Mouse (Mus musculus) left cerebral cortex, adult 2 months (tissue): ENCODE data around the gene Dppa2. TPM values are rescaled to one million over a fixed set of nuclear protein-coding genes. Genes with fewer than 3 reads are reported as not detected.

Experiments used
- DNase-seq, 2 experiments: peaks; one replicate each; pipeline ENCODE4 v3.0.0; 2021 to 2022; ENCODE audit warnings: low spot score in 2 of 2, mixed read lengths in 1 of 2; ENCODE audit errors: extremely low spot score in 1 of 2
- H3K27ac ChIP-seq: fragments of 200-600 bp; 2 replicates; pipeline ENCODE4 v1.8.1; 2022
- H3K4me3 ChIP-seq: fragments of 200-600 bp; 2 replicates; pipeline ENCODE4 v1.8.1; 2022
- CTCF ChIP-seq: fragments of 200-600 bp; IDR thresholded peaks from 2 replicates; pipeline ENCODE4 v1.8.1; 2022; ENCODE audit warnings: antibody characterized with exemption, mild to moderate bottlenecking, moderate library complexity
- intact Hi-C: fragments of 180-260 bp; cut with DNase I; formaldehyde crosslinking; loops from one replicate; pipeline ENCODE4 v1.15.1; 2025
- total RNA-seq, 2 experiments: library from RNA; stranded (reverse); gene quantifications; 2 replicates each; pipeline ENCODE4 v1.2.3; 2021

The Dppa2 gene
- total RNA-seq, 2 experiments from 2014 or later: not detected

- intact Hi-C loops: no loop called here
- Histone ChIP-seq H3K27ac (no peak overlapping the region), H3K4me3 (no peak overlapping the region)
- no peak for TF ChIP-seq CTCF
- DNase-seq: peak; percentile 19 to 52
Observed at GRCm38 (mm10) chr16:48360887-48361286, 57.2 kb downstream of the Dppa2 start.

GRCm38 (mm10) chr16:48366801-48367200 lies 63.1 kb downstream of the Dppa2 start:
- Histone ChIP-seq H3K27ac (no peak overlapping the region), H3K4me3 (no peak overlapping the region)
- peak; percentile 19 for TF ChIP-seq CTCF
- intact Hi-C loops: no loop called here
- no peak for DNase-seq

- DNase-seq: no peak
- Histone ChIP-seq H3K4me3 (no peak overlapping the region), H3K27ac (no peak overlapping the region)
- intact Hi-C loops: no loop called here
- no peak for TF ChIP-seq CTCF
Observed at GRCm38 (mm10) chr16:48368096-48368495, 64.4 kb downstream of the Dppa2 start.

Other genes starting within 250 kb of the Dppa2 start
- gene Dppa4, start 20.2 kb upstream of the Dppa2 start, total RNA-seq: not detected
- not detected for gene Gm5485, start 108.5 kb downstream of the Dppa2 start, total RNA-seq
- not detected for gene Morc1, start 127.3 kb downstream of the Dppa2 start, total RNA-seq